Mouse (Mus musculus) bone marrow, adult 2 months (tissue): Measurements from ENCODE around the gene Apobec1.

Experiments
- CTCF ChIP-seq: fragments of 200-500 bp; IDR thresholded peaks from 2 replicates; pipeline ENCODE4 v1.5.1; 2011; ENCODE audit warnings: low read length, control low read depth; ENCODE audit not compliant: control insufficient read depth, insufficient read depth
- POLR2A ChIP-seq: fragments of 200-500 bp; IDR thresholded peaks from 2 replicates; pipeline ENCODE4 v1.6.1; 2011; ENCODE audit warnings: low read depth, mild to moderate bottlenecking, control low read depth, low read length, borderline replicate concordance; ENCODE audit not compliant: control insufficient read depth

DNA sequence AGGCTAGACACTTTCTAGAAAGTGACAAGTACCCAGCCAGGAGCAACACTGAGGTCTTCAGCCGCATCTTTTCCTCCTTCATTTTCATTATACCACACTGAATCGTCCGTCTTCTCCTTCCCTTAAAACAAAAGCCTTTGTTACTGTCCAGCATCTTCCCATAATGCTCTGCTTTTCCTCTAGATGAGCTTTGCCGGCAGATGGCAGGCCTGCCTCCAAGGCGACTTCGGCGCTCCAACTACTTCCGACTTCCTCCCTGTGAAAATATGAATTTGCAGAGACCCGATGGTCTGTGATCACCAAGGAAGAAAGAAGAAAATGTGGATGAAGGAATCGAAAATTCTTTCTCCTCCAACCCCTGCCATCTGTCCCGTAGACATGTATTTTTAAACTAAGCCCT is 74.1 kb downstream of the Apobec1 start:
- TF ChIP-seq CTCF, result no peak
- TF ChIP-seq POLR2A, result no peak
